In the genomic region with DNA sequence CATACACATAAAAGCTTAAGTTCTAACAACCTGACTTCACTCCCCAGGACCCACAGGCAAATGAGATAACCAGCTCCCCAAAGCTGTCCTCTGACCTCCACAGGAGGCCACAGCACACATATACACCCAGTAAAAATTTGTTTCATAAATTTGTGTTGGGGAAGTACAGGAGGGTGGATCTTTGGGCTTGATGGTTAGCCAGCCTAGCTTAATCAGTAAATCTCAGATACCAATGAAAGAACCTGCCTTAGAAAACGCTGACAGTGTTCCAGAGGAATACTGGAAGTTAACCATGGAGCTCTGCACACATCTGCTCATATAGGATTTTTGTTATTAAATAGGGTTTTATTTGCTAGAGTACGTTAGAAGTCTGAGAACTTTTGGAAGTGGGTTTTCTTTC, we compare ENCODE assay signal across 24 mouse cellular contexts. TPM values are rescaled to one million over a fixed set of nuclear protein-coding genes. Genes with fewer than 3 reads are reported as not detected.
"Had no signal": no experiment of that assay in that cellular context is flagged by ENCODE, and none has a peak within 500 bp of the region (broad histone marks: within the 10 kb centered on the region; RNA-seq: fewer than 3 reads in every experiment).

No protein-coding gene starts in this region.

- H3K9ac ChIP-seq: neural tube, embryonic 12.5 days; neural tube, embryonic 13.5 days; neural tube, embryonic 15.5 days; stomach, embryonic 15.5 days had no signal

- DNase-seq: retina, postnatal 1 day; right cerebral cortex, adult 18-20 months; right cerebral cortex, postnatal 14 days; right cerebral cortex, postnatal 25 days; right cerebral cortex, postnatal 4 days; spleen, adult 18-20 months; thymus, adult 18-20 months; thymus, adult 2 months; thymus, postnatal 14 days; thymus, postnatal 25 days; thymus, postnatal 36 days; thymus, postnatal 4 days had no signal

- H3K9me3 ChIP-seq: neural tube, embryonic 12.5 days; neural tube, embryonic 13.5 days; neural tube, embryonic 15.5 days; stomach, embryonic 15.5 days had no signal

- H3K4me1 ChIP-seq: neural tube, embryonic 13.5 days; neural tube, embryonic 15.5 days; stomach, embryonic 15.5 days had no signal

- H3K36me3 ChIP-seq: stomach, embryonic 15.5 days had no signal

- H3K27ac ChIP-seq: neural tube, embryonic 12.5 days; neural tube, embryonic 13.5 days; neural tube, embryonic 15.5 days; stomach, embryonic 15.5 days; stomach, postnatal 0 days had no signal

- H3K27me3 ChIP-seq: stomach, embryonic 15.5 days had no signal

- H3K4me3 ChIP-seq: neural tube, embryonic 12.5 days; neural tube, embryonic 13.5 days; neural tube, embryonic 15.5 days; stomach, embryonic 15.5 days had no signal

- H3K4me2 ChIP-seq: neural tube, embryonic 12.5 days; neural tube, embryonic 13.5 days; neural tube, embryonic 15.5 days; stomach, embryonic 15.5 days had no signal

RNA-seq across cellular contexts. Expression of gene Fam166a, which starts 0.9 kb away (rescaled TPM):
- polyA plus RNA-seq: neural tube, embryonic 12.5 days; neural tube, embryonic 15.5 days; stomach, embryonic 14.5 days; stomach, embryonic 16.5 days; stomach, postnatal 0 days had no signal

RNA-seq across cellular contexts. Expression of gene Stpg3, which starts 3.2 kb away (rescaled TPM):
- polyA plus RNA-seq: neural tube, embryonic 12.5 days; neural tube, embryonic 14.5 days; neural tube, embryonic 15.5 days; small intestine, adult 2 months; spleen, adult 2 months; stomach, embryonic 14.5 days; stomach, embryonic 15.5 days; stomach, postnatal 0 days; thymus, postnatal 0 days; urinary bladder, adult 2 months had no signal

RNA-seq across cellular contexts. Expression of gene Slc34a3, which starts 16.5 kb away (rescaled TPM):
- polyA plus RNA-seq: neural tube, embryonic 12.5 days; neural tube, embryonic 13.5 days; neural tube, embryonic 14.5 days; neural tube, embryonic 15.5 days; thymus, postnatal 0 days had no signal
